Mouse (Mus musculus): ENCODE results near the gene Rnaset2a.
"Not testable (repeated sequence)": the region's sequence is repeated elsewhere in the genome, so short reads cannot be mapped to it uniquely, and the experiment has no call there.

Gene Rnaset2a

DNA sequence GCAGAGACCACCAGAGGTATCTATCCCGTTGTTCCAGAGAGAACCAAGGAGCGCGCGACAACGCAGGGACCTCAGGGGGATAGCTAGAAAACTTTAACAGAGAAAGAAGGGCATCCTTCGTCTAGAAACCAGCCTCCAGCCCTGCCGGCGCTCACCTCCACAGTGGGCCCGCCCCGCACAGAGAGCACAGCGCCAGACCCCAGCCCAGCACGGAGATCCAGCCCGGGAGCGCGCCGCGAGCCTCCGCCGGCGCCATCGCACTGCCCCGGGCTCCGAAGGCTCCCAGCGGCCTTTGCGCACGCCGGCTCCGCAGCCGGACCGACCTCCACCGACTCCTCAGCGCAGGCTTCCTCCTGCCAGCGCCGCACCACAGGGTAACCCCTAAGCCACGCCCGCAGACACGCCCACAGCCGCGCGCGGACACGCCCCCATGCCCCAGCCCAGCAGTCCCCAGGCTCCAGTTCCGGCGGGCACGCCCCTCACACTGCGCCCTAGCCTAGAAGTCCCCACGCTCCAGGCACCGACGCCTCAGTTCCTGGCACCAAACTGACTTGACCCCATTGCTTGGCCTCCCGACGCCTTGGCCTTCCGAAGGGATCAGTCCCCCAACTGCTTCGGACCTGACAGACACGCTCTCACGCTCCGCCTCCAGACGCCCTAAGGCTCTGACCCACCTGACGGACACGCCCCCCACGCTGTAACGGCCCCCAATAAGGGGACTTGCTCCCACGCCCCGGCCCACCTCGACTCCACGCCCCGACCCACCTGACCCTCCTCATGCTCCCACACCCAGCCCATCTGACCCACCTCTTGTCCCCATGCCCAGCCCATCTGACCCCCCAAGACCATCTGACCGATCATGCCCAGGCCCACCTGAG is at the start of gene Rnaset2a, which contains the start of gene Gm49673:
Gene Rnaset2a, minus strand, starts transcription at position 659 of the 878 bp plus-strand sequence.
Gene Gm49673, minus strand, starts transcription at position 350 of the 878 bp plus-strand sequence.
- peak; percentile 49 for DNase-seq (ENCODE audit: low read depth)

DNA sequence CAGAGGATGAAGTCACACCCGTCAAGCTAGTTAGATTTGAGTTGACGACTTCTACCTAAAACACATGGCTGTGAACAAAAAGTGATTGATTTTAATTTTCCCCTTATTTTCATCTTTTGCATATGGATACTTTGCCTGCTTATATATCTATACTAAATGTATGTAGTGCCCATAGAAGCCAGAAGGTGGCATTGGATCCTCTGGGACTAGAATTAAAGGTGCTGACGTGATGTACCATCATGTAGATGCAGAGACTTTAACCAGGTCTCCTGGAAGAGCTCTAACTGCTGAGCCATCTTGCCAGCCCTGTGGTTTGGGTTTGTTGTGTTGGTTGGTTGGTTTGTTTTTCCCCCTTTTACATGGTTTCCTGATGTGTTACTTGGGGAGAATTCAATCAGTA is 49.8 kb upstream of the Rnaset2a start:
- DNase-seq (ENCODE audit: low read depth) = peak; percentile 50

DNA sequence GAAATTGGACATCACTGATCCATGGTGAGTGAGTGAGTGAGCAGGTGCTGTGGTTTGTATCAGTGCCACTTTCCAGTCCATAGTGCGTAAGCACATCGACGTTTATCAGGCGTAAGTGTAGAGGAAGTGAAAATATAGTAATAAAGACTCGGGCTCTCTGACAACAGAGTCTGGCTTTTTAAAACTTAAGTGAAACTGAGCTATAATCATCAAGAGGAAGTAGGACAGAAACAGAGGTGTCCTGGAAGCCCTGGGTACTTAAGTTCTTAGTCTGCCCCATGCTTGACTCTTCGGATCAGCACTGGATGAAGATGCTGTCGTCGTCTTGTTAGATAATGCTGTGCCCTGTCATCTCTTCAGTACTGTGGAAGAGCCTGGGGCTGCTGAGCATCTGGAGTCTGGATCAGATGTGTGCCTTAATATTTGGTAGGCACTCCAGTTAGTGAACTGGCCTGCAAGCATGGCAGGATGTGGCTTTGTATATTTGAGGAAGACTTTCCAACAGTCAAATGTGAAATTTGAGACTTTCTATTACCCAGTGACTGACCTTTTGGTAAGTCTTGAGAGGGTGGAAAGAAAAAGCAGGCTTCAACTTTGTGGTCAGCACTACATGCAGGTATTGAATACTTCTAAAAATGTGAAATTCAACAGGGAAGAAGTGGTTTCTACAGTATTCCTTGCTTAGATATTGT is 47.9 kb upstream of the Rnaset2a start:
- DNase-seq (ENCODE audit: low read depth) = no peak

DNA sequence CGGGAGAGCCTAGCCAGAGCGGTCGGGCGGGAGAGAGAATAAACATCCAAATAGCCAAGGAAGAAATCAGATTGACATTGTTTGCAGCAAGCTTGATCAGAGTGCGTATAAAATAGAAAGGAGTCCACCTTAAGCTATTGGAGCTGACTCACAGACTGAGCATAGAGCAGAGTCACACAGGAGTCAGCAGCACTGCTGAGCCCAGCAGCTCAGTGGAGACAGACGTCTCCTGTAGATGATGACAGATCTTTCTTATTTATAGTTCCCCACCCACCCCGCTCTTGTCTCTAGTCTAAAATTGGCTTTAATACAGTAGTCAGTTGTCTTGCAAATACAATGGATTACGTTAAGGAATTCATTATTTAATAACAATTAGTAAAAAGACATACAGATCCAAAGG is 45.8 kb upstream of the Rnaset2a start:
- no peak for DNase-seq (ENCODE audit: low read depth)

DNA sequence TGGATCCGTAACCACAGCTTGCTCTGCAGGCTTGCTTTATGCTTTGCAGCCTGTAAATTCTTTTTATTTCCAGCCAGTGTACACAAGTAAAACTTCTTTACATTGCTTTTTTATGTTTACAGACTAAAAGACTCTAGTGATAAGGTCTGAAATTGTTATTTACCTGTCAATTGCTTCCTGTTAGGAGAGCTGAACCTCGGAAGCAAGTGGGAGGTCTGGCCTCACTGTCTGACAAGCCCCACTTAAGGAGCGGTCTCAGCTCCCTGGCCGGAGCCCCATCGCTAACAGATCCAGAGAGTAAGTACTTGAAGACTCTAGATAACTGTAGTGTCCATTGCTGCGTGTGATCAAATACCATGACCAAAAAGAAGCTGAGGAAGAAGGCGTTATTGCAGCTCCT is 36.3 kb upstream of the Rnaset2a start:
- no peak for DNase-seq (ENCODE audit: low read depth)

DNA sequence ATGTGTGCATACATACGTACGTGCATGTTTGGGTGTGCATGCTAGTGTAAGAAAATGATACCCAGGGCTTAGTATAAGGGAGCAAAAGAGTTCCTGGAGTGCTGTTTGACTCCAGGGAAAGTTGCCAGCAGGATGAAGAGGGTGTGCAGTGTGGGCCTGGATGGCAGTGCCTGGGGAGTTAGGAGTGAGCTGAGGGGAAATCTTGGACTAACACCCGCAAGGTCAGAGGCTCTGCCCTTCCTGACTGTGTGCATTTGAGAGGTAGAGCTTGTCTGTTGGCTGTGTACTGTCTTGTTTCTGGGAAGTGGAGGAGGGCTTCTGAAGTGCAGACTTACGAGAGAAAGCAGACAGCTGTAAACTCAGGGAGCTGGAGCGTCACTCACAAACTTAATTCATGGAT is 35.9 kb upstream of the Rnaset2a start:
- DNase-seq (ENCODE audit: low read depth) = no peak

DNA sequence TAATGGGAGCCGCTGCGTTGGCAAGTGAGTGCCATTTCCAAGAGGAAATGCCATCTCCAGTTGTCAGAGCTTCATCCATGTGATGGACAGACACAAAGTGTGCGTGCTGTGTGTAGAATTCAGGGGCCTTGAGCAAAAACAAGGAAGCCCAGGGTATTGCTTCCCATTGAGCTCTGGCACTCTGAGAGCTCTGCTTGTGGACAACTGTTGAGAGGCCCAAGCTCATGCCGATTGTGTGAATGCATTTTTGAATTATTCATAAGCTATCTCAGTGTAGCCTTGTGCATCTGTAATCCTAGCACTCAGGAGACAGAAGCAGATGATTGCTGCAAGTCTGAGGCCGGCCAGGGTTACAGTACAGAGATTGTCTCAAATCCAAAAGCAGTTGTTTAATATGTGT is 29.2 kb upstream of the Rnaset2a start:
- no peak for DNase-seq (ENCODE audit: low read depth)

DNA sequence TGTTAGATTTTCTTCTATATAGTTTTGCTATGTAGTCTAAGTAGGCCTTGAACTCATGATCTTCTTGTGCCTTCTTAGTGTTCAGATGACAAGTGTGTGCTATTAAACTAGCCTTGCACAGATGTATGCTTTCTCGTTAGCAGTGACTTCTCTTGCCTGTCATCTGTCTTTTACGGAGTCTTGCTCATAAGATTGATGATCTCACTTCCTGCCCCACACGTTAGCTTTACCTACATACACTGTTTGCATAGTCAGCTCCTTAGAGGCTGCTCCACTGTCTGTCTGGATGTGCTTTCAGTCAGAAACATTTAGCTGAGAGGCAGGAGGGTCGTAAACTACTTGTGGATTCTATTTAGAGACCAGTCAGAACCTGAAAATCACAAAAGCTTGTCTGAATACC is 23.2 kb upstream of the Rnaset2a start:
- DNase-seq (ENCODE audit: low read depth) = no peak

DNA sequence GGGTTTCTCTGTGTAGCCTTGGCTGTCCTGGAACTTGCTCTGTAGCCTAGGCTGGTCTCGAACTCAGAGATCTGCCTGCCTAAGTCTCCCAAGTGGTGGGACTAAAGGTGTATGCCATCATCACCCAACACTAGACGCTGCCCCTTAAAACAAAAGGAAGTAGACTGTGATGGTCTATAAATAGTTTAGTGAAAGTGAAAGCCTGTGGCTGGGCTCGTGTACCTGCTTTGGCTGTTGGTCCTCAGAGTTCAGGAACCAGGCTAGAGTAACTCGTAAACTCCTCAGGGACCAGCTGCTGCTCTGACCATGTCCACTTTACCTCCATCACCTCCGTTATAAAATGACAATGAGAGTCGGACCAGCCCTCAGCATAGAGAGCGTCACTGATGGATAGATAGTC is 22.4 kb upstream of the Rnaset2a start:
- DNase-seq (ENCODE audit: low read depth) = no peak

DNA sequence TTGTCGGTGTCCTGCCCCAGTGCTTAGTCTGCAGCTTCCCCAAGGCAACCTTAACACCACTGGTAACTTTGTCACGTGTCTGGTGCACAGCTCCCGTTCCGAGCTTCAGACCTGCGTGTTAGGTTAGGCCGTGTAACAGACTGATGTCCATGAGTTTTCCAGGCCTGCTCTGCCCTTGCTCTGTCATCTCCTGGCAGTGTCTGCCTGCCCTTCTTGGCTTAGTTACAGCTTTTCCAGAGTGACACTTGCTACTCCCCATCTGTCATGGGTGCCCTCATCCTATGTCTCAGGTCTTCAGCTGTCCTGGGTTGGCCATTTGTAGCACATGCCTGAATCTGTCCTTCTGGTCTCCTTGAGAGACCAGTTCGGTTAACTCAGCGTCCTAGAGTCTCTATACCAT is 19.5 kb upstream of the Rnaset2a start:
- not testable (repeated sequence) for DNase-seq (ENCODE audit: low read depth)

DNA sequence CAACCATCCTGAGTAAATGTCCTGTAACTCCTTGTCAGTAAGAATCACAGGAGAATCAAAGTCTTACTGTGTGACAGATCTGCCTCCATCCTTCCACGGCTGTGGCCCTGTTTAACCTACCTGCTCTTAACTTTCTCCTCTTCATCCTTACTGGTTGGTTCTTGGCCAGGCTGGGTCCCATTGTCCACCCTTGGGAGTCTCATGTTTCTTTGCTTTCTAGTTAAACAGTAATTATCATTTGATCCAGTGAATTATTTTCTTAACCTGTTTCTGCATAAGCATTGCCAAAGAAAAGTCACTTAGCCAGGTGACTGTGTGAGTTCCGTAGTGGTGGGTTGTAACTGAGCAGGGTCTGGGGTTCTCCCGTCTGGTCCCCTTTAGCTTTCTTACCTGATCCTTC is 18.6 kb upstream of the Rnaset2a start:
- DNase-seq (ENCODE audit: low read depth) = not testable (repeated sequence)

DNA sequence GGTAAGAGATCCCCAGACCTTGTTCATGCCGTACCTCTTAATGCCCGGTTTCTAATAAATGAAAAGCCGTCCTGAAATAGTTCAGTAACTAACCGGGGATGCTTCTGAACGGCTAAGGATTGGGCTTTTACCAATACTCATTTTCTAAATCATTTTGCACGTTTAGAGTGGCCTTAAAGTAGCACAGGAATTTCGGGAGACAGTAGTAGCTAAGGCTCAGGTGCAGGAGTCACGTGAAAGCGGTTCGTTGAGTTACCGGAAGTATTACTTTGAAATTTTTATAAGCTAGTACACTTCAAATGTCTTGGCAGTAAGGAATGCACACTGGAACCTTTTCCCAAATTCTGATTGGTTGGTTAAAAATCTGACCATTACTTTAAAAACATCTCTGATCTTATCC is 18.1 kb upstream of the Rnaset2a start:
- DNase-seq (ENCODE audit: low read depth) = not testable (repeated sequence)

DNA sequence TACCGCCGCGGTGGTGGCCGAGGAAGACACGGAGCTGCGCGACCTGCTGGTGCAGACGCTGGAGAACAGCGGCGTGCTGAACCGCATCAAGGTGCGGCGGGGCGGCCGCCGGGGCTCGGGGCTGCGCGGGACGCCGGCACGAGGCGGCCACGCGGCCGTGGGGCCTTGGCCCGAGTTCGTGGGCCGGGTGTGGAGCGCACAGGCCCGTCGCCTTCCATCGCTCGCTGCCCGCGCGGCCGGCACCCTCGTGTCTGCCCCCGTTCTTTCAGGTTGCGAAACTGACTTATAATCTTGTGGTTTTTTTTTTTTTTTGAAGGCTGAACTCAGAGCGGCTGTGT is 17.7 kb upstream of the Rnaset2a start:
- DNase-seq (ENCODE audit: low read depth) = peak; percentile 44

DNA sequence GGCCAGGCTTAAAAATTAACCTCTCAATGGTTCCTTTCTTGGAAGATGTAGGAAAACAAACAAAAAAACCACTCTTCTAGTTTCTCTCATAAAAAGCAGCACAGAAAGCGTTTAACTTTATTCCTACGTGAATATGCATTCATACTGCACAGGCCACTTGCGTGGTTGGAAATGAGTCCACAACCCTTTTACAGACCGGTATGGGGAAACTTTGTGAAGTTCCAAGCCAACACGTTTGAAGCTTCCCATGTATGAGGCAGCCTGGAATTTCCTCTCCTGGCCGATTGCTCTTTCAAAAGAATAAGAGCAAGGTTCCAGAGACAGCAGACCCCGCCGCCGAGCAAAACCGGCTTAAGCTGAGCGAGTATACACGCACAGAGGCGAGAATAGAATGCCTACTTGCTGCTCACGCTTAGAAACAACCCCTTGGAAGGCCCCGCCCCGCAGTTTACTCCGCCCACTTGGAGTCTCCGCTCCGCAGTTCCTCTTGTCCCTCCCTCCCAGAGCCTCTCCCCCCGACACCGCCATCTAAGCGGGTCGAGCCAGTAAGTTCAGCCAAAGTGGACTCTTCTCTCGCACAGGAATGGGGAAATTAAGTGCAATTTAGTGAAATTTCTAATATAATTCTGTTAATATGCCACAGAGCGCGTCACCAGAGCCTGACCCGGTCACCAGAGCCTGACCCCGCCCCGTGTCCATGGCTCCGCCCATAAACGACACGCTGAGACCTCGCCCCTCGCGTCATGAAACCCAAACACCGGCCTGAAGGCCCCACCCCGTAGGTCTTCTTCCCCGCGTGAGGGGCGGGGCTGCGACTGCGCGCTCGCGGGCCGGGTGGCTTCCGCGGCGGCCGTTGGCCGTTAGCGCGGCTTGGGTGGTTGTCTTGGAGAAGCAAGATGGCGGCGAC is 17.1 kb upstream of the Rnaset2a start, which contains the start of gene Fgfr1op:
Gene Fgfr1op, plus strand, starts transcription at position 801 of the 907 bp plus-strand sequence.
- peak; percentile 24 for DNase-seq (ENCODE audit: low read depth)

DNA sequence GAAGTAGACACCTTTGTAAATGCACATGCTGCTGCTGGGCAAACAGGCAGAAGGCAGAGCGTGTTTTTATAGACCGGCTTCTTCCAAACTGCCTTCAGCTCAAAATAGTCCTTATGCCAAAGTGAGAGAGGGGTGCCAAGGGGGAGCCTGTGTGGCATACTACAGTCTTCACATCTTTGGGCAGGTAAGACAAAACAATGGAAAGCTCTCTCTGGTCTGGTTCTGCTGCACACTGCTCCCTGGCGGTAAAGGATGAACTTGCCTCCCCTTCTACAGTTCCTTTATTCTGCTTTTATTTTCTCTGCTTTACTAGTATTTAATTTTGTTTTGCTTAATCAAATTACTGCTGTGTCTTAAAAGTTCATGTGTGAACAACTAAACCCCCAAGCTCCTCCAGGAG is 13.1 kb upstream of the Rnaset2a start:
- peak; percentile 43 for DNase-seq (ENCODE audit: low read depth)

DNA sequence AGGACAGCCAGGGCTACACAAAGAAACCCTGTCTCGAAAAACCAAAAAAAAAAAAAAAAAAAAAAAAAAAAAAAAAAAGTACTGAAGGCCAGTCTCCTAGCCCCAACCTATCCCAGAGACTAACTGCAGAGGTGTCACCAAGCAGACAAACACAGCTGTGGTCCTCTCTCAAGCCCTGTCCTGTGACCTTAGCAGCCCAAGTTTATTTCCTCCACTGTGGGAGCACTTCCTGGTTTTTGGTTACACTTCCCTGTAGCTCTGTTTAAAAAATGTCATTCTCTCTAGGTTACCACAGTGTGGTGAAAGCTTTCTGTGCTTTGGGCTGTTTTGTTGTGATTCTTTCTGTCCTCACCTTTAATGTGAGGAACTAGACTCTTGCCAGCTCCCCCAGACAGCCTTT is 10.7 kb upstream of the Rnaset2a start:
- not testable (repeated sequence) for DNase-seq (ENCODE audit: low read depth)

DNA sequence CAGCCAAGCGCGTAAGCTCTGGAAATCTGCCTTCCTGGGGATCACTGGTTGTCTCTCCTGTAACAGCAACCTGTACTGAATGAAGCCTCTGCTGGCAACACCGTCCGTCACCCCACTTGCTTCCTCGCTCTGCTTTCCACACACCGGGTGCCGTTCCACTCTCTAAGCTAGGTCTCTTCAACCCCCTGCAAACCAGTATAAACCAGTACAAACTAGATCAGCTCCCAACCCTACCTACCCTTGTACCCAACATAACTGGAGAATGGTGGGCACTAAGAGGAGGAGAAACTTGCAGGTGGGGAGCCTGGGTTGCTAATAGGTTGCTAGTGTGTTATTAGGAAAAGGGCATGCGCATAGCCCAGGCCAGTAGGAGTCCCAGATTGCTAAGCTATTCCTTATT is 8.1 kb upstream of the Rnaset2a start:
- DNase-seq (ENCODE audit: low read depth) = not testable (repeated sequence)

DNA sequence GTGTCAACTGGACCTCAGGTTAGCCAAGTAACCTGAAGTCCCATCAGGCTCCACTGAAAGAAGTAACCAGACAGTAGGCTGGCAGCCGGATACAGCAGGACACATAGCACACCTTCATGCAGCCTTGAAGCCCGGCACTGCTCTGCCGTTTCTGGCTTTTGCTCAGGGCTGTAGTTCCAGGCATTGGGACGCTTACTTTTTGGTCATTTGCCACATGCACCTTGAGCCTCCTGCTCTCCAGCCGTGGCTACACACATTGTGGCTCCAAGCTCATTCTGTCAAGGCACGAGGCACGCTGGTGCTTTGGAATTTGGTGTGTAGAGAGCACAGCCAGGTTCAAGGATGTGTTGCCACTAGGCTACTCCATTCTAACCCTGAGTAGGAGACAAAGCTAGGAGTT is 7.1 kb upstream of the Rnaset2a start:
- not testable (repeated sequence) for DNase-seq (ENCODE audit: low read depth)

DNA sequence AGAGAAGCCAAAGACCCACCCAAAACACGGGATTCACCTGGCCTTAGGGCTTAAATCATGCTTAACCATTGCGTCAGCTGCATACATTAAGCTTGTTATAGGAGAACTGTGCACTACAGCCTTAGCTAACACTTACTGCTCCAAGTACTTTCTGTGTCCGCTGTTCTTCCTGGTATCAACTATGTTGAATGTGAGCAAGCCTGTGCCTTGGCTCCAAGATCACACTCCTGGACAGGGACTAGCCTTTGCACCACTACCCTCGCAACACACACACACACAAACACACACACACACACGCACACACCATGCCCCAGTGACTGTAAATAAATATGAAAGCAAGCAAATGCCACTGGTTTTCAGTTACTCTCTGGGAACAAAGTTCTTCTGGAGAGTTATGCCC is 966 bp downstream of the Rnaset2a start:
- DNase-seq (ENCODE audit: low read depth) = peak; percentile 22

DNA sequence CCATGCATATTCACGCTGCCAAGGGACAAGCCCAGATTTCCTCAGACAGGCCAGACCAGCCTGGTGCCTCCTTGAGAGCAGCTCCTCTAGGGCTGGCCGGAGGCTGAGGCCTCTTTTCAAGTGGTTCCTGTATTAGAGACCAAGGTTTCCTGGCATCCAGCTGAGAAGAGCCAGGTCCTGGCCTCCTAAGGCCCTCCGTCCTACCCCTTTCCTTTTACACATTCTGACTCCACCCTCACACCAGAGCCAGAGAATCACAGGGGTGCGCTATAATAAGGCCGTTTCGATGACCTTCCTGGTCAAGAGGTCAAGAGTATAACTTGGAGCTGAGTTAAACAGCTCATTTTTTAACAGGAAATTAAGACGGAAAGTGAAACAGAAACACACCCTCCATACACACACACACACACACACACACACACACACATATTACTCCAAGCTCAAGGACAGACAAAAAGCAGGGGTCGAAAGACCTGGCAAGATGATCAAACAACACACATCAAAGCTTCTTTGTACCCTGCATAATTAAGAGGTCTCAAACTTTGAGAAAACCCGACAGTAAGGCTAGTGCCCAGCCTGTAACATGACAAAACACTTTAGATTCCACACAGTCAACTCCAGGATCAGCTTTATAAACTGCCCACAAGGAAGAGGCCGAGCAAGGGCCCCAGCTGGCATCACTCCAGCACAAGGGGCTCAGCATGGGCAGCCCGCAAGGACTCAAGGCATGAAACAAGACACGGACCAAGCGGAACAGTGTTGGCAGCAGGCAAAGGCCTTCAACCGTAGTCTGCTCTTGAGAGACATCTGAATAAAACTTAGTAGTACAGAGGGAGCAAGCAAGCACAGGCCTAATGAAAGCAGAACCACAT is 3.9 kb downstream of the Rnaset2a start:
- not testable (repeated sequence) for DNase-seq (ENCODE audit: low read depth)

DNA sequence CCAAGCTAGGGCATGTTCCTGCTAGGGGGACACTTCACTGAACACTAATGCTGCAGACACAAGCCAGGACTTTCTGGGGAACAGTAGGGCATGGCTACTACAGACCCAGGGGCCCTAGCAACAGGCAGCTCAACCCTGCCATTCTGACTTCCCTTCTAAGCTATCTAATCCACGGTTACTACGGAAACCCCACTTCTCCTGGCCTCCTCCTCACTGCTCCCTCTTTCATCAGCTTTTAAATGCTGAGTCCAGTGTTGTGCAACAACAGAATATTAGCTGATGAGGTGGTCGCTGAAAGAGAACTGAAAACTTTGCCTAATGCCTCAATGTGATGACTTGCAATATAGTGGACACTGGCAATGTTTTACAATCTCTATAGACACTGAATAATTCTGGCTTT is 7.7 kb downstream of the Rnaset2a start:
- peak; percentile 15 for DNase-seq (ENCODE audit: low read depth)

Data from NIH3T3 (cell line).